Mouse (Mus musculus) spleen, postnatal 4 days (tissue): Measurements from ENCODE around the gene Sfmbt1.
A peak's percentile ranks its signal among the peaks of the same experiment; 100 is the strongest.

ENCODE experiments used
- DNase-seq, 2 experiments: peaks; one replicate each; pipeline ENCODE4 v3.0.0; 2022; ENCODE audit warnings: low spot score in 2 of 2

Sfmbt1 gene

GRCm38 (mm10) chr14:30714799-30715617 is at the start of gene Sfmbt1:
Gene Sfmbt1, plus strand, starts transcription at chr14:30714849.
- peak in 1 of 2 experiments; percentile 56 for DNase-seq

GRCm38 (mm10) chr14:30666061-30666460 is 48.6 kb upstream of the Sfmbt1 start:
- no peak for DNase-seq

- no peak for DNase-seq
Measured at GRCm38 (mm10) chr14:30666604-30667003, 48.0 kb upstream of the Sfmbt1 start.

GRCm38 (mm10) chr14:30670161-30670560 is 44.5 kb upstream of the Sfmbt1 start:
- DNase-seq = no peak

- DNase-seq = no peak
Measured at GRCm38 (mm10) chr14:30671095-30671985, 43.3 kb upstream of the Sfmbt1 start.

- peak; percentile 85 to 94 for DNase-seq
Measured at GRCm38 (mm10) chr14:30671986-30672312, 42.7 kb upstream of the Sfmbt1 start.

- peak in 1 of 2 experiments; percentile 33 for DNase-seq
Measured at GRCm38 (mm10) chr14:30674947-30675346, 39.7 kb upstream of the Sfmbt1 start.

- DNase-seq = no peak
Measured at GRCm38 (mm10) chr14:30682131-30682530, 32.5 kb upstream of the Sfmbt1 start.

GRCm38 (mm10) chr14:30690685-30691084 is 24.0 kb upstream of the Sfmbt1 start:
- no peak for DNase-seq

- DNase-seq = no peak
Measured at GRCm38 (mm10) chr14:30692439-30692838, 22.2 kb upstream of the Sfmbt1 start.

GRCm38 (mm10) chr14:30694786-30695185 is 19.9 kb upstream of the Sfmbt1 start:
- DNase-seq = no peak

- no peak for DNase-seq
Measured at GRCm38 (mm10) chr14:30695609-30696008, 19.0 kb upstream of the Sfmbt1 start.

- no peak for DNase-seq
Measured at GRCm38 (mm10) chr14:30697407-30698052, 17.1 kb upstream of the Sfmbt1 start.

- DNase-seq = peak; percentile 36 to 78
Measured at GRCm38 (mm10) chr14:30699656-30700055, 15.0 kb upstream of the Sfmbt1 start.

GRCm38 (mm10) chr14:30702512-30702911 is 12.1 kb upstream of the Sfmbt1 start:
- DNase-seq = no peak

- no peak for DNase-seq
Measured at GRCm38 (mm10) chr14:30703079-30703478, 11.6 kb upstream of the Sfmbt1 start.

- DNase-seq = no peak
Measured at GRCm38 (mm10) chr14:30704098-30704855, 10.4 kb upstream of the Sfmbt1 start.

GRCm38 (mm10) chr14:30711892-30712291 is 2.8 kb upstream of the Sfmbt1 start:
- DNase-seq = no peak

- peak in 1 of 2 experiments; percentile 48 for DNase-seq
Measured at GRCm38 (mm10) chr14:30713769-30714168, 880 bp upstream of the Sfmbt1 start.

- DNase-seq = peak; percentile 79 to 90
Measured at GRCm38 (mm10) chr14:30715618-30716050, 985 bp downstream of the Sfmbt1 start.
